Mouse (Mus musculus) limb, embryonic 11.5 days (tissue): Measurements from ENCODE around the gene Ubac2. TPM values are rescaled to one million over a fixed set of nuclear protein-coding genes. Genes with fewer than 3 reads are reported as not detected.

Experiments used
- ATAC-seq: fragments of 200-750 bp; cut with Nextera tagmentation; 2 replicates; pipeline ENCODE4 v1.8.0; 2017; ENCODE audit warnings: low read depth; ENCODE audit not compliant: insufficient number of reproducible peaks, low FRiP score, low TSS enrichment
- DNase-seq: peaks from one replicate; pipeline ENCODE4 v3.0.0-alpha.2; 2015; ENCODE audit warnings: low spot score
- H3K27ac ChIP-seq: fragments of 300-500 bp; sonication (generic); replicated peaks from 2 replicates; pipeline ENCODE4 v1.5.1; 2014; ENCODE audit warnings: low read depth, mild to moderate bottlenecking, low read length
- H3K27me3 ChIP-seq: fragments of 300-500 bp; sonication (generic); 2 replicates; pipeline ENCODE4 v1.6.1; 2014; ENCODE audit warnings: mild to moderate bottlenecking, low read length, mixed read lengths; ENCODE audit not compliant: control insufficient read depth, insufficient read depth
- H3K36me3 ChIP-seq: fragments of 300-500 bp; sonication (generic); 2 replicates; pipeline ENCODE4 v1.6.1; 2014; ENCODE audit warnings: mild to moderate bottlenecking, low read length, moderate library complexity, mixed read lengths; ENCODE audit not compliant: control insufficient read depth, insufficient read depth
- H3K4me1 ChIP-seq: fragments of 300-500 bp; sonication (generic); 2 replicates; pipeline ENCODE4 v1.6.1; 2014; ENCODE audit warnings: low read length, mixed read lengths; ENCODE audit not compliant: control insufficient read depth, insufficient read depth
- H3K4me2 ChIP-seq: fragments of 300-500 bp; sonication (generic); 2 replicates; pipeline ENCODE4 v1.6.1; 2014; ENCODE audit warnings: low read depth, mild to moderate bottlenecking, moderate library complexity; ENCODE audit not compliant: severe bottlenecking
- H3K4me3 ChIP-seq: fragments of 300-500 bp; sonication (generic); 2 replicates; pipeline ENCODE4 v1.5.1; 2014; ENCODE audit warnings: low read depth, low read length
- H3K9ac ChIP-seq: fragments of 300-500 bp; sonication (generic); 2 replicates; pipeline ENCODE4 v1.6.1; 2014; ENCODE audit warnings: mild to moderate bottlenecking, low read length
- H3K9me3 ChIP-seq: fragments of 300-500 bp; sonication (generic); 2 replicates; pipeline ENCODE4 v1.6.1; 2016; ENCODE audit warnings: low read length; ENCODE audit not compliant: control insufficient read depth
- WGBS: fragments of 180-500 bp; shearing (Covaris S2); extraction: QIAGEN DNeasy Blood & Tissue Kit; methylation state at CpG from one replicate; pipeline ENCODE4 v1.1.7; 2014; 5-methylcytosine and 5-hydroxymethylcytosine counted together
- polyA plus RNA-seq: library from polyadenylated mRNA; unstranded; fragments of >200 nt; fragmentation: Nextera tagmentation; extraction: Ambion mirVana; gene quantifications from 2 replicates; pipeline ENCODE4 v1.2.1, GENCODE M21; 2014

Gene Ubac2
- polyA plus RNA-seq, 1 experiment from 2014 or later = 75.4 TPM

DNA sequence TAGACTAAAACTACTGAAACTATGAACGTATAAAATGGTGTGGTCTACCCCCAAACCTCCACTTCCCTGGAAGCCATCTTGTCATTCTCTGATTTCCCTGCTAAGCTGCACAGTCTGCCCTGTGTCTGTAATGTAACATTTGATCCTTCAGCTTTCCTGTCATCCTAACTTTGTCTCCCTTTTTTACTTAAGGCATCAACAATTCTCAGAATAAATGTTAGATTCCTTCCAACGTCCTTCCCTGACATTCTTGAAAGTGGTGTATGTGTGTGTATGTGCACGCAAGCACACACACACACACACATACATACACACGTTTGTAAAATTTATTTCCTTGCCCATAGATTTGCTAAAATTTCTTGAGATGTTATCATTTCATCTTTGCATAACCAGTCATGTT lies 81.6 kb downstream of the Ubac2 start:
- Histone ChIP-seq H3K4me2 (no peak overlapping the region), H3K27me3 (no peaks in the 10 kb centered on the region), H3K9ac (no peak overlapping the region), H3K27ac (no peak overlapping the region), H3K4me3 (no peak overlapping the region), H3K36me3 (no peaks in the 10 kb centered on the region), H3K4me1 (peaks cover 5% of the 10 kb centered on the region; the same call in 1 of the 2 replicates), H3K9me3 (no peaks in the 10 kb centered on the region)
- DNase-seq (no peak), ATAC-seq (no peak)
- 90% methylated on average over 4 of the region's 4 CpGs for WGBS

DNA sequence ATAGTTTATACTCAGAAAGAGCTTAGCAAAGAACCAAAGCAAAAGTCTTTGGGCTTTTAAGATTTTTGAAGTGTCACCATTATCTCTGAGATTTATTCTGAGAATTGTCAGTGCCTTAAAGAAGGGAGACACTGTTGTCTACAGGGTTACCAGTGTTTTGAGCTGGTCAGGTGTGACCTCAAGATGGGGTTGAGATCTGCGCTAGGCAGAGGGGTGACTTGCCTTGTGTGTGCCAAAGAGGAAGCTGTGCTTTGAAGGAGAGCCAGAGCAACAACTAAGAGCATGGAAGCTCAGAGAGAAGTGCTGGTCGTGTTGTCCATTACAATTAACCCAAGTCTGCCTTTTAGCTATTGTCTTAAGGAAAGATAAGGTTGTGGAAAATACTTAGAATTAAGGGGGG lies 82.1 kb downstream of the Ubac2 start:
- DNase-seq (no peak), ATAC-seq (no peak)
- Histone ChIP-seq H3K9ac (no peak overlapping the region), H3K4me2 (no peak overlapping the region), H3K4me3 (no peak overlapping the region), H3K27me3 (no peaks in the 10 kb centered on the region), H3K36me3 (no peaks in the 10 kb centered on the region), H3K27ac (no peak overlapping the region), H3K4me1 (peaks cover 5% of the 10 kb centered on the region; the same call in 1 of the 2 replicates), H3K9me3 (no peaks in the 10 kb centered on the region)
- 88% methylated on average over 2 of the region's 2 CpGs for WGBS

- no peak overlapping the region for H3K27ac ChIP-seq
- H3K36me3 ChIP-seq = no peaks in the 10 kb centered on the region
- H3K4me1 ChIP-seq = peaks cover 5% of the 10 kb centered on the region; the same call in 1 of the 2 replicates
- 60% methylated on average over 6 of the region's 6 CpGs for WGBS
- DNase-seq (no peak), ATAC-seq (no peak)
- H3K9ac ChIP-seq = no peak overlapping the region
- H3K4me3 ChIP-seq = no peak overlapping the region
- H3K9me3 ChIP-seq = no peaks in the 10 kb centered on the region
- no peak overlapping the region for H3K4me2 ChIP-seq
- H3K27me3 ChIP-seq = no peaks in the 10 kb centered on the region
Measured at GRCm38 (mm10) chr14:121960997-121961396, 82.6 kb downstream of the Ubac2 start.

- DNase-seq = no peak
- Histone ChIP-seq H3K9ac (no peak overlapping the region), H3K27me3 (no peaks in the 10 kb centered on the region), H3K4me3 (no peak overlapping the region), H3K36me3 (no peaks in the 10 kb centered on the region), H3K9me3 (no peaks in the 10 kb centered on the region), H3K4me2 (no peak overlapping the region), H3K27ac (no peak overlapping the region), H3K4me1 (peaks cover 5% of the 10 kb centered on the region; the same call in 1 of the 2 replicates)
- WGBS = 86% methylated on average over 12 of the region's 12 CpGs
- ATAC-seq = no peak
Measured at GRCm38 (mm10) chr14:121961496-121962127, 83.2 kb downstream of the Ubac2 start.

DNA sequence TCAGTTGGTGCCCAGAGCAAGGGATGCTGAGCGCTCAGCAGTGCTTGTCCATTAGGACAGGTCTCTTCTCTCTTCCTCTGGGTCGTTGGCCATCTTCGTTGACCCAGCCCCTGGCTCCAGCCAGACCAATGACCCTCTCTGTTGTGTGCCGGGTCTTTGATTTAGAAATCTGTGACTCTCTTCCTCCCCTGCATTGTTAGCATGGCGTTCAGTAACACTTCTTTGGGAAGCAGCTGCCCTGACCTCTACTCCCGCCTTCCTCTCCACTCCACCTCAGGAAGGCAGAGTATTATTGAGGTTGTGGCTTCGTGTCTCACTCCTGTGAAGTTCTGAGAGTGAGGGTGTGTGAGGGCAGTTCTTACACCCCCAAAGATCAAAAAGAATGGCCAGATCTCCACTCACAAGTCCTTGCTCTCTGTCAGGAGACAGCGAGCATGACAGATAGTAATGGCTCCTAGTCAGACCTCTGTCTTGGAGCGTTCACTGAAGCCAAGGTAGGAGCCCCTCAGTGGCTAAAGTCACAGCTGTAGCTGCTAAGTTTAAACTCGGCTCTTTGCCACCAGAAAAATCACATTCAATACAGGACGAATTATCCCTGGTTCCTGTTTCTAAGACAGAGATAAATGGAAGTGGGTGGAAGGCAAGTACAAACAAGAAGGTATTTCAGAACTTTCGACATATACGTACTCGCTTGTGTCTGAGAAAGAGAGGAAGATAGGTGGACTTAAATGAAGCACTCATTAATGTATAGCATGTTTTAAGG lies 83.9 kb downstream of the Ubac2 start:
- DNase-seq (no peak), ATAC-seq (no peak)
- WGBS = 66% methylated on average over 14 of the region's 14 CpGs
- no peak overlapping the region for H3K27ac ChIP-seq
- H3K4me2 ChIP-seq = no peak overlapping the region
- H3K9me3 ChIP-seq = no peaks in the 10 kb centered on the region
- no peak overlapping the region for H3K9ac ChIP-seq
- no peaks in the 10 kb centered on the region for H3K36me3 ChIP-seq
- H3K27me3 ChIP-seq = no peaks in the 10 kb centered on the region
- H3K4me3 ChIP-seq = no peak overlapping the region
- H3K4me1 ChIP-seq = peaks cover 5% of the 10 kb centered on the region; the same call in 1 of the 2 replicates

DNA sequence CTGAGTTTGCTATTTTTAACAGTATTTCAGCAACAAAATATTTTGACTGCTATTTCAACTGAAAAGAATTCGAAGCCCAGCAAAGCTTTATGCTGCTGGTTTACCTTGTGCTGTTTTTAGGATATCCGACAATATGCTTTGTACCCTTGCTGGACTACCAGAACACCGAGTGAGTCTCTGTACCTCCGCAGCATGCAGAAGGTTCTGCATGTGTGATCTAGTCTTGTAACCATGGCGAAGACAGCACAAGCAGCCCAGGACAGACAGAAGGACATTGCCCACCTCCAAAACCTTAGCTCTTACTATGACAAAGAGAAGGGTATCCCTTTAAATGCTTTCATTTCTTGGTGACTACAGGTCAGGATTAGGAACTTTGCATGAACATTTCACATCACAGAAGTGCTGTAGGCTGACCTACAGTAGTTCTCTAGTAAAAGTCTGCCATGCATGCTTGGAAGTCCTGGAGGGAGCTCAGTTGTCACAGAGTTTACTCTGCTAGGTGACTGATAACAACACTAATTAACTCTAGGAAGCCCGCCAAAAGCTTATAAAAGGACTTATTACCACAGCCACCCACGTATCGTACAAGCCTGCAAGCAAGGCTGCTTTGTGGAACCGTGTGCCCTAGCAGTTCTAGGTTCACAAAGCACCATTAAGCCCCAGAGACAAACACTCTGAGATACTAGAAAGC lies 85.0 kb downstream of the Ubac2 start:
- peak; percentile 20 for DNase-seq
- WGBS = 60% methylated on average over 9 of the region's 9 CpGs
- H3K4me3 ChIP-seq = no peak overlapping the region
- no peaks in the 10 kb centered on the region for H3K9me3 ChIP-seq
- peaks cover 5% of the 10 kb centered on the region; the same call in 1 of the 2 replicates for H3K4me1 ChIP-seq
- no peak overlapping the region for H3K9ac ChIP-seq
- no peak overlapping the region for H3K27ac ChIP-seq
- no peaks in the 10 kb centered on the region for H3K36me3 ChIP-seq
- no peak overlapping the region for H3K4me2 ChIP-seq
- ATAC-seq = no peak
- H3K27me3 ChIP-seq = no peaks in the 10 kb centered on the region

GRCm38 (mm10) chr14:121963942-121964335 lies 85.5 kb downstream of the Ubac2 start:
- ATAC-seq (no peak), DNase-seq (peak; percentile 18)
- 58% methylated on average over 4 of the region's 4 CpGs for WGBS
- no peak overlapping the region for H3K4me2 ChIP-seq
- H3K4me3 ChIP-seq = no peak overlapping the region
- H3K4me1 ChIP-seq = peaks cover 5% of the 10 kb centered on the region; the same call in 1 of the 2 replicates
- H3K9me3 ChIP-seq = no peaks in the 10 kb centered on the region
- no peak overlapping the region for H3K9ac ChIP-seq
- H3K27ac ChIP-seq = no peak overlapping the region
- no peaks in the 10 kb centered on the region for H3K36me3 ChIP-seq
- no peaks in the 10 kb centered on the region for H3K27me3 ChIP-seq

DNA sequence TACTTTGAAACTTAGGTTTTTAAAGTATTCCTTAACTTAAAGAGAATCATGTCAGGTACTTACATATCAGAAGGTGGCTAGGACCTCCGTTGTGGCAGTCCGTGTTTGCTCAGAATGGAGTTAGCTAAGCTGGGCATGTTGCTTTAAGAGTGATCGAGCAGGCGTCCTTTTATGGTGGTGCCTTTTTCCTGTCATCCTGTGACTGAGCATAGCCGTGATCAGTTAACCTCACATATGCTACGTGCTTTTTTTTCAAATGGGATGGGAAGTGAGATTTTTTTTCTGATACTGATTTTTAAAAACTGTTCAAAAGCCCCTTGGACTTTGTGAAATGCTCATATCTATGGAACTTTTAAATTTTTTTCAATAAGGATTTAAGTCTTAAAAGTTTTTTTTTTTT lies 86.6 kb downstream of the Ubac2 start, which contains the start of gene Gpr183:
Gene Gpr183, minus strand, starts transcription at position 206 of the 400 bp plus-strand sequence.
- no peak for ATAC-seq
- WGBS = 32% methylated on average over 6 of the region's 6 CpGs
- Histone ChIP-seq H3K9me3 (no peaks in the 10 kb centered on the region), H3K4me2 (no peak within 1 kb of the TSS), H3K27me3 (no peaks in the 10 kb centered on the region), H3K4me3 (no peak within 1 kb of the TSS), H3K4me1 (peaks cover 5% of the 10 kb centered on the region; the same call in 1 of the 2 replicates), H3K9ac (no peak within 1 kb of the TSS), H3K36me3 (no peaks in the 10 kb centered on the region), H3K27ac (no peak within 1 kb of the TSS)
- DNase-seq = peak; percentile 19
